Mouse (Mus musculus) embryonic facial prominence, embryonic 13.5 days (tissue): Measurements from ENCODE around the gene Pfn3. TPM values are rescaled to one million over a fixed set of nuclear protein-coding genes. Genes with fewer than 3 reads are reported as not detected.
A peak's percentile ranks its signal among the peaks of the same experiment; 100 is the strongest.

Source experiments
- ATAC-seq: fragments of 200-750 bp; cut with Nextera tagmentation; 2 replicates; pipeline ENCODE4 v1.8.0; 2017; ENCODE audit warnings: low read depth; ENCODE audit not compliant: insufficient number of reproducible peaks, insufficient read depth, low FRiP score, low TSS enrichment
- H3K27ac ChIP-seq: fragments of 300-500 bp; sonication (generic); 2 replicates; pipeline ENCODE4 v1.5.1; 2015; ENCODE audit warnings: moderate library complexity, mild to moderate bottlenecking, inconsistent platforms
- H3K27me3 ChIP-seq: fragments of 300-500 bp; sonication (generic); 2 replicates; pipeline ENCODE4 v1.6.1; 2015; ENCODE audit warnings: mild to moderate bottlenecking, inconsistent platforms
- H3K36me3 ChIP-seq: fragments of 300-500 bp; sonication (generic); 2 replicates; pipeline ENCODE4 v1.6.1; 2015; ENCODE audit warnings: mild to moderate bottlenecking, inconsistent platforms
- H3K4me1 ChIP-seq: fragments of 300-500 bp; sonication (generic); 2 replicates; pipeline ENCODE4 v1.6.1; 2015; ENCODE audit warnings: inconsistent platforms
- H3K4me2 ChIP-seq: fragments of 300-500 bp; sonication (generic); 2 replicates; pipeline ENCODE4 v1.6.1; 2015; ENCODE audit warnings: moderate library complexity, mild to moderate bottlenecking, inconsistent platforms
- H3K4me3 ChIP-seq: fragments of 300-500 bp; sonication (generic); 2 replicates; pipeline ENCODE4 v1.5.1; 2015; ENCODE audit warnings: mild to moderate bottlenecking, inconsistent platforms
- H3K9ac ChIP-seq: fragments of 300-500 bp; sonication (generic); 2 replicates; pipeline ENCODE4 v1.6.1; 2015; ENCODE audit warnings: mild to moderate bottlenecking, inconsistent platforms
- H3K9me3 ChIP-seq: fragments of 300-500 bp; sonication (generic); 2 replicates; pipeline ENCODE4 v1.6.1; 2016; ENCODE audit warnings: inconsistent platforms
- WGBS: fragments of 180-500 bp; shearing (Covaris S2); methylation state at CpG from one replicate; pipeline ENCODE4 v1.1.7; 2015; ENCODE audit warnings: mixed read lengths; 5-methylcytosine and 5-hydroxymethylcytosine counted together
- polyA plus RNA-seq: library from polyadenylated mRNA; unstranded; fragments of >200 nt; fragmentation: Nextera tagmentation; extraction: Ambion mirVana; gene quantifications from 2 replicates; pipeline ENCODE4 v1.2.1, GENCODE M21; 2015

The Pfn3 gene
- polyA plus RNA-seq, 1 experiment from 2014 or later: not detected

- Histone ChIP-seq H3K27me3 (peaks cover 48% of the 10 kb centered on the region), H3K4me1 (peaks cover 10% of the 10 kb centered on the region), H3K9ac (no peak overlapping the region), H3K4me2 (no peak overlapping the region), H3K4me3 (no peak overlapping the region), H3K36me3 (no peaks in the 10 kb centered on the region), H3K27ac (no peak overlapping the region), H3K9me3 (no peaks in the 10 kb centered on the region)
- ATAC-seq: no peak
- 87% methylated on average over 4 of the region's 4 CpGs for WGBS
Observed at GRCm38 (mm10) chr13:55381790-55382189, 33.2 kb downstream of the Pfn3 start.

GRCm38 (mm10) chr13:55378907-55379580, 36.0 kb downstream of the Pfn3 start:
- Histone ChIP-seq H3K4me1 (peaks cover 10% of the 10 kb centered on the region), H3K4me2 (peak overlapping the region; percentile 51), H3K36me3 (no peaks in the 10 kb centered on the region), H3K4me3 (peak overlapping the region; percentile 23), H3K27me3 (peaks cover 60% of the 10 kb centered on the region), H3K9ac (peak overlapping the region; percentile 47; the same call in 1 of the 2 replicates), H3K27ac (no peak overlapping the region), H3K9me3 (no peaks in the 10 kb centered on the region)
- WGBS: 6% methylated on average over 32 of the region's 32 CpGs
- no peak for ATAC-seq

GRCm38 (mm10) chr13:55375877-55376276, 39.2 kb downstream of the Pfn3 start:
- ATAC-seq: no peak
- Histone ChIP-seq H3K27me3 (peaks cover 59% of the 10 kb centered on the region), H3K4me3 (no peak overlapping the region), H3K4me1 (peaks cover 10% of the 10 kb centered on the region), H3K9me3 (no peaks in the 10 kb centered on the region), H3K4me2 (no peak overlapping the region), H3K9ac (no peak overlapping the region), H3K36me3 (no peaks in the 10 kb centered on the region), H3K27ac (no peak overlapping the region)
- WGBS: 70% methylated on average over 2 of the region's 2 CpGs

GRCm38 (mm10) chr13:55374206-55374924, 40.7 kb downstream of the Pfn3 start:
- no peak overlapping the region for H3K4me3 ChIP-seq
- no peak overlapping the region for H3K4me2 ChIP-seq
- WGBS: 59% methylated on average over 6 of the region's 6 CpGs
- H3K27me3 ChIP-seq: peaks cover 45% of the 10 kb centered on the region
- no peaks in the 10 kb centered on the region for H3K36me3 ChIP-seq
- H3K27ac ChIP-seq: no peak overlapping the region
- no peak overlapping the region for H3K9ac ChIP-seq
- ATAC-seq: no peak
- peaks cover 12% of the 10 kb centered on the region for H3K4me1 ChIP-seq
- H3K9me3 ChIP-seq: no peaks in the 10 kb centered on the region

- Histone ChIP-seq H3K4me3 (no peak overlapping the region), H3K9me3 (no peaks in the 10 kb centered on the region), H3K4me1 (peaks cover 4% of the 10 kb centered on the region; the same call in 1 of the 2 replicates), H3K27me3 (peaks cover 23% of the 10 kb centered on the region), H3K9ac (no peak overlapping the region), H3K4me2 (no peak overlapping the region), H3K27ac (no peak overlapping the region), H3K36me3 (no peaks in the 10 kb centered on the region)
- WGBS: 42% methylated on average over 5 of the region's 5 CpGs
- no peak for ATAC-seq
Observed at GRCm38 (mm10) chr13:55371740-55372139, 43.3 kb downstream of the Pfn3 start.

- Histone ChIP-seq H3K4me2 (no peak overlapping the region), H3K27me3 (peaks cover 23% of the 10 kb centered on the region)
Observed at GRCm38 (mm10) chr13:55371007-55371681, 43.9 kb downstream of the Pfn3 start.

GRCm38 (mm10) chr13:55370234-55370633, 44.8 kb downstream of the Pfn3 start:
- Histone ChIP-seq H3K4me3 (no peak overlapping the region), H3K9ac (no peak overlapping the region; the same call in 1 of the 2 replicates), H3K36me3 (no peaks in the 10 kb centered on the region), H3K27me3 (peaks cover 20% of the 10 kb centered on the region), H3K27ac (no peak overlapping the region), H3K9me3 (no peaks in the 10 kb centered on the region), H3K4me1 (peaks cover 4% of the 10 kb centered on the region; the same call in 1 of the 2 replicates), H3K4me2 (peak overlapping the region; percentile 43)
- 73% methylated on average over 3 of the region's 3 CpGs for WGBS
- no peak for ATAC-seq

More at GRCm38 (mm10) chr13:55371007-55371681, 43.9 kb downstream of the Pfn3 start:
- no peaks in the 10 kb centered on the region for H3K36me3 ChIP-seq
- H3K27ac ChIP-seq: no peak overlapping the region
- no peak for ATAC-seq
- H3K9me3 ChIP-seq: no peaks in the 10 kb centered on the region
- no peak overlapping the region for H3K9ac ChIP-seq
- 53% methylated on average over 8 of the region's 8 CpGs for WGBS
- peaks cover 4% of the 10 kb centered on the region; the same call in 1 of the 2 replicates for H3K4me1 ChIP-seq
- H3K4me3 ChIP-seq: no peak overlapping the region

- Histone ChIP-seq H3K27ac (0 out of 2 replicates have a peak within 1 kb of the TSS, but pooled peaks have one; percentile 28), H3K9me3 (no peaks in the 10 kb centered on the region), H3K4me1 (peaks cover 4% of the 10 kb centered on the region; the same call in 1 of the 2 replicates), H3K9ac (peak within 1 kb of the TSS; percentile 52; the same call in 1 of the 2 replicates), H3K36me3 (no peaks in the 10 kb centered on the region), H3K4me3 (peak within 1 kb of the TSS; percentile 22; the same call in 1 of the 2 replicates), H3K4me2 (peak within 1 kb of the TSS; percentile 43), H3K27me3 (peaks cover 16% of the 10 kb centered on the region)
- 51% methylated on average over 13 of the region's 13 CpGs for WGBS
- no peak for ATAC-seq
Observed at GRCm38 (mm10) chr13:55369531-55370114, 45.4 kb downstream of the Pfn3 start, which contains the start of gene Rgs14. Gene Rgs14 (plus strand): TSS chr13:55369732.

GRCm38 (mm10) chr13:55368401-55368800, 46.6 kb downstream of the Pfn3 start:
- ATAC-seq: no peak
- WGBS: 77% methylated on average over 7 of the region's 7 CpGs
- H3K27me3 ChIP-seq: peaks cover 11% of the 10 kb centered on the region
- no peaks in the 10 kb centered on the region for H3K36me3 ChIP-seq
- H3K9me3 ChIP-seq: no peaks in the 10 kb centered on the region
- peaks cover 4% of the 10 kb centered on the region; the same call in 1 of the 2 replicates for H3K4me1 ChIP-seq
- H3K4me3 ChIP-seq: no peak overlapping the region
- H3K27ac ChIP-seq: no peak overlapping the region
- no peak overlapping the region for H3K9ac ChIP-seq
- no peak overlapping the region for H3K4me2 ChIP-seq
